Mouse (Mus musculus): Measurements from ENCODE around the gene Ccdc24. TPM values are rescaled to one million over a fixed set of nuclear protein-coding genes. Genes with fewer than 3 reads are reported as not detected.

Gene Ccdc24
- not detected for total RNA-seq (2023)

DNA sequence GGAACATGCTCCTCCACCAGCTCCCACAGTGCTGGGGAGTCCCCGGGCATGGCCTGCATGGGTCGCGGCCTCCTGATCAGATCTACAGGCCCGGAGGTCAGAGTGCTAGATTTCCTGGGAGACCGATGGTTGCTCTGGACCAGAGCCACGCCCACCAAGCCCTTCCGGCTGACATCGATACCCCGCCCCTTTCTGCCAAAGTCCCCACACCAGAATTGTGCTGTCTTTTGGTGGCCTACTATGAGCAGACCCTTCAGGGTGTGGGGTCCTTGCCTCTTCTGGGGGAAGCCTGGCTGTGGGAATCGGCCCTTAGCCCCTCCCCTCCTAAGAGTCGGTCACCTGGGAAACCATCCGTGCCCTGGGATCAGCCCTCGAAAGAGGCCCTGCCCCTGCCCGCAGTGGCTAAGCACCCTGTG, at the start of gene Ccdc24:
Ccdc24 (minus strand) TSS at position 87 of the 416 bp plus-strand sequence.

DNA sequence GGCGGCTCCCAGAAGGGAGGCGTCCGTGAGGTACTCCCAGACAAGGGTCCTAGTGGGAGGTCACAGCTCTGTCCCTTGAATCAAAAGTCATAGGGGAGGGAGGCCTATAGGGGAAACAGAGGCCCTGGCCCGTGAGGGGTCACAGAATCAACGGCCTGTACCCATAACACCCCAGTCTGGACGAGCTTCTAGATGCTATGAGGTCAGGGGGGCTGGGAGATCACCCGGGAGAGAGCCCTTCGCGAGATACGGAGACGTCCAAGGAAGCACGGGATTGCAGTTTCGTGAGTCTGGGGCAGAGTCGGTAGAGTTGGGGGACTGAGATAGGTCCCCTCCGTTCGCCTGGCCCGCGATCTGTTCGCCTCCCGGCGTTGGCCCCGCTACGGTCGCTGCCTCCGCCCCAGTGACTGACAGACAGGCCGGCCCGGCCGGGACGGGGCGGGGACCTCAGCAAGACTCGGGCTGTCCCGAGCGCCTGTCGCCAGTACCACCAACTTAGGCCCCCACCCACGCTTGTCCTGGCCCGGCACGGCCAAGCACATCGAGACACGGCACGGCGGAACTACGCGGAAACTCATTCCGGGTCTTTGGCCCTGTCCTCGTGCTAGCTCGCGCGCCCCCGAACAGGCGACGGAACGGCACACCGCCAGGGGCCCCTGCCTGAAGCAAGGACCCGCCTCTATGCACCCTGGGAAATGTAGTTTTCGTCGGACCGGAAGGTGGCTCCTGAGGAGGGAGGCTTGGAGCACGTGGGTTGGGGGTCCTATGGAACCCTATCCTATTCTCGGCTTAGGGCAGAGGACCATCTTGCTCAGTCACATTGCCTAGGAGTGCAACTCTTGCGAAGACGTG, 42.5 kb upstream of the Ccdc24 start, which contains the start of gene Ipo13:
Ipo13 (minus strand) TSS at position 409 of the 852 bp plus-strand sequence.

DNA sequence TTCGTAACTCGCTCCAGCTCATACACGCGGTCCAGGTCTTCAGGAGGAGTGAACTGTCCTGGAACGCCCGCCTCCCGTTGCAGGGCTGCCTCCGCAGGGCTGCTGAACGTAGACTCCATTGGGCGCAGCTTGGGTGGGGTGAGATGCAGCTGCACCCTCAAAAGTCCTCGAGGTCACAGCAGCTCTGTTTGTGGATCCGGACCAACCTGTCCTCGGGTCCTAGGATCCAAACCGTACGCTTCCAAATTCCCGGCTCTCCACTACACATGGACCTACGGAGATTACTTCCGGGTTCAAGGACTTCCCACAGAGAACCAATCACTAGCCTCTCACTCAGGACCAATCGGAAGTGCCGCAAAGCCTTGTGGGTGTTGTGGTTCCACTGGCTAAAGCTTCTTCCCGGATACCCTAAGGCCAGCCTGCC, 19.4 kb upstream of the Ccdc24 start, which contains the start of gene Dph2:
Dph2 (minus strand) TSS at position 295 of the 424 bp plus-strand sequence.

DNA sequence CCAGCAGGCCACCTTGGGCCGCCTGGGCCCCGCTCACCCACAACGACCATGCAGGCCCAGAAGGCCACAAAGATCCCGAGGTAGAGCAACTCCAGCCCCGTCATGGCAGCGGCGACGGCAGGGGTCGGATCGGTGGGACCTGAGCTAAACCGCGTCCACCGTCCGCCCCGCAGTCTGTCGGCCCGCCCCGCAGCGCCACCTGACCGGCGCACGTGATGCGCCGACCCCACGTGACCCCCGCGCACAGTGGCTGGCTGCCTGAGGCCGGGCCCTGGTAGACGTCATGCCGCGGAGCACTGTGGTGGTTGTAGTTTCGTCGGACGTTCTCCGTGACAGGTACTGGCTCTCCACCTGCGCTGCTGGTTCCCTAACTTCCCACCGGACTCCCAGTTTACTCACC, 14.8 kb upstream of the Ccdc24 start, which contains the start of gene Atp6v0b:
Atp6v0b (minus strand) TSS at position 201 of the 400 bp plus-strand sequence.

DNA sequence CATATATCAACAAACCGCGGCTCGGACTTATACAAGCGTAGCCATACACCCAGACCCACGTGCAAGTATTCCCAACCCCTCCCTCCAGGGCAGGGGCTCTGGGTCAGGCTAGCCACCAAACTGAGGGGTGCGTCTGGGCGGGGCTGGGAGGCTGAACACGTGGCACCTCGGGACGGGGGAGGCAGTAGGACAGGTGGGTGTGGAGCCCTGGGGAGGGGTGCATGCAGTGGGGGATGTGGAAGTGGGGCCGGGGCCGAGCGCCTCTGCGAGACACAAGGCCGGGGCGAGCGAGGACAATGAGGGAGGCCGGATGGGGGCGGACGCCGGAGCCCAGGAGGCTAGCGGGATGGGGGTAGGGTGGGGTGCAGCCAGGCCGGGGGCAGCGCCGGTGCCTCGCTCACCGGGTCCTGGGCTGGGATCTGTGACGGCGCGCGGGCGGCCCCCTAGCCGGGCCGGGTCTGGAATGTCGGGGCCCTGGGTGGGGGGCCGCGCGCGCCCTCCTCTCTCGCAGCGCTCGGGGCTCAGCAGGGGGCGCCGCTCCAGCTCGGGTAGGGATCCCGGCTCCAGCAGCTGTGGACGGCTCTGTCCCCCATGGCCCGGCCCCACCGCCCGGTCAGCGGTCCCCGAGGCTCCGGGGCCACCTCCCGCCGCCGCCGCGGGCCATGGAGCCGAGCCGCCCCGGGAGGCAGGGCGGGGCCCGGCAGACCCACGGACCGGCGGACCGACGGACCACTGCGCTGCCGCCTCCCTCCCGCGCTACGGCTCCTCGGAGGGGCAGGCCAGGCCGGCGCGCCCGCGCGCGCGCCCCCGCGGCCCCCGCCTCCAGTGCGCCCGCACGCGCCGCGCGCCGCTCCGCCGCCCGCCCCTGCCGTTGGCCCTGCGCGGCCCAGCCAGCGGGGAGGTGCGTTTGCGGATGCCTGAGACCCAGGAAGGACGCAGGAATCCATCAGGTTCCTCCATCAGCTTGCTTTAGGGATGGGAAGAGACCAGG, 10.6 kb upstream of the Ccdc24 start, which contains the start of gene B4galt2:
B4galt2 (minus strand) TSS at position 787 of the 991 bp plus-strand sequence.

DNA sequence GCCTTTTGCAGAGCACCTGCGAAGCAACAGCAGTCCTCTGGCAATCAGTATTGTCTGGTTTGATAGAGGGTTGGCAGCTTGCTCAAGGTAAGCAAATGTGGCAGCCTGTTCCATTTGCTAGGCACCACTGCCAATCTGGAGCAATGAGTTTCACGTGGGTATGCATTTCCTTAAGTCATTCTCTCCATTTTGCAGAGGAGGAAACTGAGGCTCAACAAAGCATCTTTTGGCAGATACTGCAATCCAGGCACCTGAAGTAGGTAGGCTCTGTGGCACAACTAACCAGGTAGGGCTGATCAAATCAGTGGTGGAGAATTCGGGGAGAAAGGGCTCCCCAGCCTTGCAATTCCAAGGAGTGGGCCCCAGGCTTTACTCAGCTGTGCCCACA, 37.9 kb downstream of the Ccdc24 start, which contains the start of gene Slc6a9:
Slc6a9 (plus strand) TSS at position 50 of the 388 bp plus-strand sequence.

Other genes starting within 250 kb of the Ccdc24 start
- gene Dmap1, start 190.3 kb downstream of the Ccdc24 start, total RNA-seq (2023): 10 to 100 TPM; 16.8 to 17.0 TPM
- not detected for gene Gm12845, start 148.1 kb downstream of the Ccdc24 start, total RNA-seq (2023)
- gene Klf17, start 106.9 kb downstream of the Ccdc24 start, total RNA-seq (2023): not detected
- gene Slc6a9, start 38.1 kb downstream of the Ccdc24 start, total RNA-seq (2023): 1 to 10 TPM; 5.5 to 8.0 TPM
- under 1 TPM in 1 of 2 experiments, not detected in 1; 0.24 TPM for gene B4galt2, start 10.9 kb upstream of the Ccdc24 start, total RNA-seq (2023)
- 100 to 1,000 TPM; 305 to 310 TPM for gene Atp6v0b, start 14.8 kb upstream of the Ccdc24 start, total RNA-seq (2023)
- 1 to 10 TPM; 4.0 to 4.7 TPM for gene Dph2, start 19.5 kb upstream of the Ccdc24 start, total RNA-seq (2023)
- gene Ipo13, start 42.4 kb upstream of the Ccdc24 start, total RNA-seq (2023): 10 to 100 TPM; 20.8 to 23.8 TPM
- not detected for gene Artn, start 57.2 kb upstream of the Ccdc24 start, total RNA-seq (2023)